Mouse (Mus musculus): Measurements from ENCODE around the gene Cdhr2. TPM values are rescaled to one million over a fixed set of nuclear protein-coding genes. Genes with fewer than 3 reads are reported as not detected.

The Cdhr2 gene
- total RNA-seq (2014; rRNA removed), result 0.22 and 0.37 TPM in 2 replicates
- 0.35 and 0.41 TPM in 2 replicates for polyA plus RNA-seq (2015; fragmentation: Nextera tagmentation; extraction: Ambion mirVana)

GRCm38 (mm10) chr13:54701243-54701642 is at the start of gene Cdhr2:
Cdhr2 (plus strand) TSS chr13:54701461.
- no peaks in the 10 kb centered on the region for H3K27me3 ChIP-seq (ENCODE audit: insufficient read depth, low read length)
- no peak within 1 kb of the TSS for H3K9ac ChIP-seq (replicated peaks; ENCODE audit: low read length)
- no peaks in the 10 kb centered on the region for H3K36me3 ChIP-seq (ENCODE audit: insufficient read depth, low read length)
- H3K9me3 ChIP-seq (ENCODE audit: low read length), result no peaks in the 10 kb centered on the region
- H3K27ac ChIP-seq, result no peak within 1 kb of the TSS
- 58% methylated on average over 5 of the region's 5 CpGs for WGBS
- no peak within 1 kb of the TSS for H3K4me2 ChIP-seq (ENCODE audit: low read depth, low read length)
- H3K4me3 ChIP-seq (ENCODE audit: low read length), result no peak within 1 kb of the TSS
- no peak for TF ChIP-seq CTCF (IDR thresholded peaks at IDR 0.05; ENCODE audit: low read depth)
- no peak for DNase-seq (ENCODE audit: low spot score)
- H3K4me1 ChIP-seq (ENCODE audit: insufficient read depth, low read length), result no peaks in the 10 kb centered on the region
- no peak for ATAC-seq

- Histone ChIP-seq H3K4me2 (ENCODE audit: low read depth, low read length) (no peak overlapping the region), H3K4me1 (ENCODE audit: insufficient read depth, low read length) (no peaks in the 10 kb centered on the region), H3K9ac (replicated peaks; ENCODE audit: low read length) (no peak overlapping the region), H3K9me3 (ENCODE audit: low read length) (no peaks in the 10 kb centered on the region), H3K4me3 (ENCODE audit: low read length) (no peak overlapping the region), H3K27ac (no peak overlapping the region), H3K27me3 (ENCODE audit: insufficient read depth, low read length) (no peaks in the 10 kb centered on the region), H3K36me3 (ENCODE audit: insufficient read depth, low read length) (peaks cover 63% of the 10 kb centered on the region)
- WGBS, result 40% methylated on average over 5 of the region's 5 CpGs
- no peak for ATAC-seq
- no peak for TF ChIP-seq CTCF (IDR thresholded peaks at IDR 0.05; ENCODE audit: low read depth)
- no peak for DNase-seq (ENCODE audit: low spot score)
These were observed 40.4 kb upstream of the Cdhr2 start for GRCm38 (mm10) chr13:54660877-54661276.

- H3K9ac ChIP-seq (replicated peaks; ENCODE audit: low read length), result no peak overlapping the region
- no peak for DNase-seq (ENCODE audit: low spot score)
- ATAC-seq, result no peak
- no peak overlapping the region for H3K27ac ChIP-seq
- 75% methylated on average over 12 of the region's 12 CpGs for WGBS
- no peaks in the 10 kb centered on the region for H3K4me1 ChIP-seq (ENCODE audit: insufficient read depth, low read length)
- H3K4me3 ChIP-seq (ENCODE audit: low read length), result no peak overlapping the region
- peaks cover 58% of the 10 kb centered on the region for H3K36me3 ChIP-seq (ENCODE audit: insufficient read depth, low read length)
- no peaks in the 10 kb centered on the region for H3K9me3 ChIP-seq (ENCODE audit: low read length)
- H3K4me2 ChIP-seq (ENCODE audit: low read depth, low read length), result no peak overlapping the region
- TF ChIP-seq CTCF (IDR thresholded peaks at IDR 0.05; ENCODE audit: low read depth), result no peak
- H3K27me3 ChIP-seq (ENCODE audit: insufficient read depth, low read length), result no peaks in the 10 kb centered on the region
These were observed 39.9 kb upstream of the Cdhr2 start for GRCm38 (mm10) chr13:54661358-54661757.

- 87% methylated on average over 4 of the region's 4 CpGs for WGBS
- H3K9me3 ChIP-seq (ENCODE audit: low read length), result no peaks in the 10 kb centered on the region
- TF ChIP-seq CTCF (IDR thresholded peaks at IDR 0.05; ENCODE audit: low read depth), result no peak
- H3K27ac ChIP-seq, result no peak overlapping the region
- no peak overlapping the region for H3K9ac ChIP-seq (replicated peaks; ENCODE audit: low read length)
- no peak for ATAC-seq
- no peaks in the 10 kb centered on the region for H3K27me3 ChIP-seq (ENCODE audit: insufficient read depth, low read length)
- peaks cover 32% of the 10 kb centered on the region for H3K36me3 ChIP-seq (ENCODE audit: insufficient read depth, low read length)
- H3K4me3 ChIP-seq (ENCODE audit: low read length), result no peak overlapping the region
- no peak for DNase-seq (ENCODE audit: low spot score)
- no peaks in the 10 kb centered on the region for H3K4me1 ChIP-seq (ENCODE audit: insufficient read depth, low read length)
- no peak overlapping the region for H3K4me2 ChIP-seq (ENCODE audit: low read depth, low read length)
These were observed 37.3 kb upstream of the Cdhr2 start for GRCm38 (mm10) chr13:54663999-54664398.

GRCm38 (mm10) chr13:54664509-54664908 is 36.8 kb upstream of the Cdhr2 start:
- no peak overlapping the region for H3K9ac ChIP-seq (replicated peaks; ENCODE audit: low read length)
- no peaks in the 10 kb centered on the region for H3K9me3 ChIP-seq (ENCODE audit: low read length)
- no peaks in the 10 kb centered on the region for H3K27me3 ChIP-seq (ENCODE audit: insufficient read depth, low read length)
- ATAC-seq, result no peak
- H3K27ac ChIP-seq, result no peak overlapping the region
- no peak for TF ChIP-seq CTCF (IDR thresholded peaks at IDR 0.05; ENCODE audit: low read depth)
- H3K36me3 ChIP-seq (ENCODE audit: insufficient read depth, low read length), result peaks cover 32% of the 10 kb centered on the region
- H3K4me2 ChIP-seq (ENCODE audit: low read depth, low read length), result no peak overlapping the region
- DNase-seq (ENCODE audit: low spot score), result no peak
- H3K4me1 ChIP-seq (ENCODE audit: insufficient read depth, low read length), result no peaks in the 10 kb centered on the region
- no peak overlapping the region for H3K4me3 ChIP-seq (ENCODE audit: low read length)
- WGBS, result 90% methylated on average over 1 of the region's 1 CpGs

GRCm38 (mm10) chr13:54665062-54665461 is 36.2 kb upstream of the Cdhr2 start:
- no peak for TF ChIP-seq CTCF (IDR thresholded peaks at IDR 0.05; ENCODE audit: low read depth)
- H3K27me3 ChIP-seq (ENCODE audit: insufficient read depth, low read length), result no peaks in the 10 kb centered on the region
- 96% methylated on average over 7 of the region's 7 CpGs for WGBS
- DNase-seq (ENCODE audit: low spot score) (no peak), ATAC-seq (no peak)
- no peak overlapping the region for H3K4me3 ChIP-seq (ENCODE audit: low read length)
- H3K27ac ChIP-seq, result no peak overlapping the region
- no peaks in the 10 kb centered on the region for H3K9me3 ChIP-seq (ENCODE audit: low read length)
- H3K4me2 ChIP-seq (ENCODE audit: low read depth, low read length), result no peak overlapping the region
- peaks cover 32% of the 10 kb centered on the region for H3K36me3 ChIP-seq (ENCODE audit: insufficient read depth, low read length)
- no peaks in the 10 kb centered on the region for H3K4me1 ChIP-seq (ENCODE audit: insufficient read depth, low read length)
- no peak overlapping the region for H3K9ac ChIP-seq (replicated peaks; ENCODE audit: low read length)

GRCm38 (mm10) chr13:54670491-54670890 is 30.8 kb upstream of the Cdhr2 start:
- no peak for TF ChIP-seq CTCF (IDR thresholded peaks at IDR 0.05; ENCODE audit: low read depth)
- no peak for ATAC-seq
- no peaks in the 10 kb centered on the region for H3K4me1 ChIP-seq (ENCODE audit: insufficient read depth, low read length)
- H3K9ac ChIP-seq (replicated peaks; ENCODE audit: low read length), result no peak overlapping the region
- DNase-seq (ENCODE audit: low spot score), result no peak
- no peaks in the 10 kb centered on the region for H3K36me3 ChIP-seq (ENCODE audit: insufficient read depth, low read length)
- no peaks in the 10 kb centered on the region for H3K9me3 ChIP-seq (ENCODE audit: low read length)
- 79% methylated on average over 2 of the region's 2 CpGs for WGBS
- H3K4me2 ChIP-seq (ENCODE audit: low read depth, low read length), result no peak overlapping the region
- H3K4me3 ChIP-seq (ENCODE audit: low read length), result no peak overlapping the region
- H3K27me3 ChIP-seq (ENCODE audit: insufficient read depth, low read length), result no peaks in the 10 kb centered on the region
- no peak overlapping the region for H3K27ac ChIP-seq

All from hindbrain, postnatal 0 days (tissue).